ENCODE assay signal across 8 mouse cellular contexts in the genomic region with DNA sequence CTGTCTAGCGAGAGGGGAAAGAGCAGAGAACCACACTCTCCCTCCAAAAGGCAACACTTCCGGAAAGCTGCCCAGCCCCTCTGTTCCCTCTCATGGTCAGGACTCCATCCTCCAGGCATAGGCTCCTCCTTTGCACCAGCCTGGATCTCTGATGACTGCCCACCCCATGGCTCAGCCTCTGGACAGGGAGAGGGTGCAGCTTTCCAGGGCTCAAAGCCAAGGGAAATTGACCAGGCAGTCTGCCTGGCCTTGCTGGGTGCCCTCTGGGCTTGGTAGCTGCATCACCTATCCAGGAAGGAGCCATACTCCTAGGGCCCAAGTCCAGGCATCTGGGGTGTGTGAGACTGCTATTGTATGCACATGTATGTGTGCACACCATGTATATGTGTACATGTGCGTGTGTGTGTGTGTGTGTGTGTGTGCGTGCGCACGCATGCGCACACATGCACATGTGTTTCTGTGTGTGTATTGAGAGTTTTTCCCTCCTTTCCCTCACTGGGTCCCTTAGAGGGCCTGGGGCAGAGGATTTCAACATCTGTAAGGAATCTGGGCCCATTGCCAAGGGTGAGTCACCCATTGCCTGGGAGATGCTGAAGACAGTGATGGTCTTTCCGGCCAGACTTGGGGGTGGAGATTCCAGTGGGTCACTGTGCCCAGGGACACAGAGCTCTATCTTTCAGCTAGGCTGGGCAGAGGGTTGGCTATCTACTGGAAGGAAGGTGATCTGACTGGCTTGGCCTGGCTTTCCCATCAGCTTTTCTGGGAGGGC. TPM values are rescaled to one million over a fixed set of nuclear protein-coding genes. Genes with fewer than 3 reads are reported as not detected.
DNase-seq lines count a peak whose midpoint lies in the region; ATAC-seq lines count a peak whose summit lies in the region.

No protein-coding gene starts in this region.

- ATAC-seq in heart, embryonic 11.5 days (replicated peaks; ENCODE audit: insufficient number of reproducible peaks, low FRiP score, low TSS enrichment), result no peak

- no peaks in the 10 kb centered on the region for H3K36me3 ChIP-seq in heart, embryonic 11.5 days (ENCODE audit: control insufficient read depth, insufficient read depth, low read length)

- 0 out of 2 replicates have a peak overlapping the region, but pooled peaks have one; percentile 6 for H3K9ac ChIP-seq in heart, embryonic 11.5 days (ENCODE audit: low read depth, low read length)

- H3K9me3 ChIP-seq in heart, embryonic 11.5 days (replicated peaks; ENCODE audit: control insufficient read depth, low read length), result no peaks in the 10 kb centered on the region

- peak; percentile 81 for DNase-seq in 3134 (ENCODE audit: extremely low read depth, insufficient read length, low spot score)
- peak; percentile 88 for DNase-seq in adrenal gland, adult 8-10 months
- peak; percentile 65 to 74 for DNase-seq in kidney, postnatal 36 days
- peak; percentile 69 for DNase-seq in ovary, postnatal 36 days (ENCODE audit: low spot score)
- DNase-seq in thymus, postnatal 14 days, result no peak
- no peak for DNase-seq in layer of hippocampus, postnatal 10 days (ENCODE audit: low spot score in 2 of 2)
- no peak for DNase-seq in layer of hippocampus, adult 9-10 months (ENCODE audit: low spot score)

- H3K4me3 ChIP-seq in heart, embryonic 11.5 days (ENCODE audit: low read depth, low read length), result no peak overlapping the region

- peak overlapping the region; percentile 59 for H3K27ac ChIP-seq in heart, embryonic 11.5 days (ENCODE audit: low read depth, low read length)

- peaks cover 3% of the 10 kb centered on the region for H3K27me3 ChIP-seq in heart, embryonic 11.5 days (ENCODE audit: control insufficient read depth, insufficient read depth, low read length)

- H3K4me1 ChIP-seq in heart, embryonic 11.5 days (ENCODE audit: control insufficient read depth, insufficient read depth, low read length), result peaks cover 22% of the 10 kb centered on the region

- no peak overlapping the region for H3K4me2 ChIP-seq in heart, embryonic 11.5 days

- 69% methylated on average over 8 of the region's 8 CpGs for WGBS in heart, embryonic 11.5 days (ENCODE audit: insufficient replicate concordance)

RNA-seq across cellular contexts. Expression of gene Col16a1, which starts 2.6 kb away (rescaled TPM):
- 10 to 100 TPM in 3 of 4 experiments, 1 to 10 TPM in 1; 10.0 to 31.9 (median 19.9) TPM for total RNA-seq in adrenal gland, adult 8-10 months (2022)
- polyA plus RNA-seq in heart, embryonic 11.5 days (2014; fragmentation: Nextera tagmentation; extraction: Ambion mirVana), result 15.4 and 15.9 TPM in 2 replicates
- total RNA-seq in layer of hippocampus, postnatal 10 days (2021), result 10 to 100 TPM; 17.9 to 26.0 TPM

RNA-seq across cellular contexts. Expression of gene Pef1, which starts 52.1 kb away (rescaled TPM):
- 10 to 100 TPM; 81.1 to 93.8 (median 85.9) TPM for total RNA-seq in adrenal gland, adult 8-10 months (2022)
- polyA plus RNA-seq in heart, embryonic 11.5 days (2014; fragmentation: Nextera tagmentation; extraction: Ambion mirVana), result 58.0 and 65.2 TPM in 2 replicates
- total RNA-seq in layer of hippocampus, postnatal 10 days (2021), result 10 to 100 TPM; 37.4 to 39.7 TPM

Comparison
In these comparisons a context has a peak if more than half of its experiments do, and no peak if none do; other contexts are left out.
1. DNase-seq: peak in 3134 (single experiment), adrenal gland, adult 8-10 months (single experiment), kidney, postnatal 36 days (2 of 2) and ovary, postnatal 36 days (single experiment); none in thymus, postnatal 14 days (single experiment), layer of hippocampus, postnatal 10 days (0 of 2) and layer of hippocampus, adult 9-10 months (single experiment).